ENCODE assay signal across 9 mouse cellular contexts in genomic region chr3:128519913-128520316, GRCm38 (mm10).
DNase-seq lines count a peak whose midpoint lies in the region; ATAC-seq lines count a peak whose summit lies in the region.
"Had no signal": no experiment of that assay in that cellular context is flagged by ENCODE, and none has a peak within 500 bp of the region (broad histone marks: within the 10 kb centered on the region; RNA-seq: fewer than 3 reads in every experiment).

No protein-coding gene starts in this region.

- H3K36me3 ChIP-seq in neural tube, embryonic 14.5 days (ENCODE audit: control insufficient read depth, insufficient read depth, low read length) = no peaks in the 10 kb centered on the region
- H3K36me3 ChIP-seq: limb, embryonic 12.5 days had no signal

- no peak overlapping the region for H3K9ac ChIP-seq in neural tube, embryonic 14.5 days (replicated peaks; ENCODE audit: low read depth, low read length)
- H3K9ac ChIP-seq: limb, embryonic 12.5 days had no signal

- no peaks in the 10 kb centered on the region for H3K9me3 ChIP-seq in neural tube, embryonic 14.5 days (ENCODE audit: control insufficient read depth, low read length)

- H3K4me2 ChIP-seq in neural tube, embryonic 14.5 days (ENCODE audit: low read depth, low read length) = peak overlapping the region; percentile 31
- H3K4me2 ChIP-seq: limb, embryonic 12.5 days had no signal

- DNase-seq in cerebellum, adult 18-20 months = peak; percentile 3 to 14
- no peak for DNase-seq in cerebellum, adult 11 months
- DNase-seq in brain, adult 2 months (ENCODE audit: low read depth, low spot score) = peak; percentile 76
- peak; percentile 10 to 27 for DNase-seq in frontal cortex, postnatal 14 days (ENCODE audit: low spot score in 2 of 2)
- peak; percentile 46 to 51 for DNase-seq in layer of hippocampus, postnatal 10 days (ENCODE audit: low spot score in 2 of 2)
- DNase-seq in thymus, postnatal 25 days = no peak
- DNase-seq in MN1 (ENCODE audit: low spot score) = no peak

- H3K4me1 ChIP-seq in neural tube, embryonic 14.5 days (ENCODE audit: control insufficient read depth, insufficient read depth, low read length) = no peaks in the 10 kb centered on the region
- H3K4me1 ChIP-seq: limb, embryonic 12.5 days had no signal

- 25% methylated on average over 6 of the region's 6 CpGs for WGBS in neural tube, embryonic 14.5 days

- no peak overlapping the region for H3K27ac ChIP-seq in neural tube, embryonic 14.5 days (ENCODE audit: low read depth, low read length)
- H3K27ac ChIP-seq: limb, embryonic 12.5 days had no signal

- H3K27me3 ChIP-seq in neural tube, embryonic 14.5 days (ENCODE audit: control insufficient read depth, insufficient read depth, low read length) = no peaks in the 10 kb centered on the region

- no peak overlapping the region for H3K4me3 ChIP-seq in neural tube, embryonic 14.5 days (ENCODE audit: low read depth, low read length)
- H3K4me3 ChIP-seq: limb, embryonic 12.5 days had no signal

- ATAC-seq in neural tube, embryonic 14.5 days (ENCODE audit: low read depth) = peak; percentile 75

Comparison
In these comparisons a context has a peak if more than half of its experiments do, and no peak if none do; other contexts are left out.
1. DNase-seq: peak in cerebellum, adult 18-20 months (2 of 2), brain, adult 2 months (single experiment), frontal cortex, postnatal 14 days (2 of 2) and layer of hippocampus, postnatal 10 days (2 of 2); none in cerebellum, adult 11 months (single experiment), thymus, postnatal 25 days (single experiment) and MN1 (single experiment).